Mouse (Mus musculus): ENCODE data around the gene Ap3m1. TPM values are rescaled to one million over a fixed set of nuclear protein-coding genes. Genes with fewer than 3 reads are reported as not detected.
A peak's percentile ranks its signal among the peaks of the same experiment; 100 is the strongest.

The Ap3m1 gene
- polyA plus RNA-seq, 1 experiment from 2014 or later = 64.6 TPM

DNA sequence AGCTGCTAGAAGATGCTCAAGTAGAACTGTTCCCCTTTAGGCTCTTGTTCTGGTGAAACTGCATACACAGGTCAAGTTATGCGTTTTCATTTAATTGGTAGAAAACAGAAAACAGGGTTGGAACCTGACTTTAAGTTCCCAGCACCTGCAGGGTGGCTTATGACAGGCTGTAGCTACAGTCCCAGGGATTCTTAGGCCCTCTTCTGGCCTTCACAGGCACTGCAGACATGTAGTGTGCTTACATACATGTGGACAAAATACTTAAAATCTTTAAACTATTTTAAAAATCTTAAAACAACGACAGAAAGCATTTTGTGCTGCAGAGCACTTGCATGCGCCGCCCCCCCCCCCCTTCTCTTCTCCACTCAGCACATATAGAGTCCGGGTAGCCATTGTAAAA is 17.3 kb upstream of the Ap3m1 start:
- H3K9ac ChIP-seq = no peak overlapping the region
- no peaks in the 10 kb centered on the region for H3K27me3 ChIP-seq (replicated peaks)
- 0 out of 2 replicates have a peak, but pooled peaks cover 2% of the 10 kb centered on the region for H3K36me3 ChIP-seq
- no peaks in the 10 kb centered on the region for H3K9me3 ChIP-seq
- H3K4me2 ChIP-seq = no peak overlapping the region
- no peak for ATAC-seq (ENCODE audit: extremely low read depth, insufficient number of reproducible peaks, low FRiP score, low TSS enrichment)
- no peak overlapping the region for H3K4me3 ChIP-seq
- H3K4me1 ChIP-seq = peaks cover 37% of the 10 kb centered on the region
- no peak overlapping the region for H3K27ac ChIP-seq (replicated peaks)
- 82% methylated on average over 5 of the region's 5 CpGs for WGBS

GRCm38 (mm10) chr14:21065490-21066162 is 13.3 kb upstream of the Ap3m1 start:
- H3K36me3 ChIP-seq = 0 out of 2 replicates have a peak, but pooled peaks cover 2% of the 10 kb centered on the region
- ATAC-seq (ENCODE audit: extremely low read depth, insufficient number of reproducible peaks, low FRiP score, low TSS enrichment) = no peak; the same call in 1 of the 2 replicates
- H3K9me3 ChIP-seq = no peaks in the 10 kb centered on the region
- WGBS = 20% methylated on average over 8 of the region's 8 CpGs
- peak overlapping the region; percentile 73 for H3K27ac ChIP-seq (replicated peaks)
- peak overlapping the region; percentile 18; the same call in 1 of the 2 replicates for H3K4me2 ChIP-seq
- no peaks in the 10 kb centered on the region for H3K27me3 ChIP-seq (replicated peaks)
- H3K9ac ChIP-seq = no peak overlapping the region
- peaks cover 33% of the 10 kb centered on the region for H3K4me1 ChIP-seq
- no peak overlapping the region for H3K4me3 ChIP-seq

GRCm38 (mm10) chr14:21064321-21064720 is 12.0 kb upstream of the Ap3m1 start:
- Histone ChIP-seq H3K27ac (replicated peaks) (no peak overlapping the region), H3K4me3 (no peak overlapping the region), H3K9me3 (no peaks in the 10 kb centered on the region), H3K4me1 (peaks cover 27% of the 10 kb centered on the region), H3K9ac (no peak overlapping the region), H3K4me2 (no peak overlapping the region), H3K36me3 (0 out of 2 replicates have a peak, but pooled peaks cover 2% of the 10 kb centered on the region), H3K27me3 (replicated peaks) (no peaks in the 10 kb centered on the region)
- no peak for ATAC-seq (ENCODE audit: extremely low read depth, insufficient number of reproducible peaks, low FRiP score, low TSS enrichment)
- WGBS = 25% methylated on average over 1 of the region's 1 CpGs

DNA sequence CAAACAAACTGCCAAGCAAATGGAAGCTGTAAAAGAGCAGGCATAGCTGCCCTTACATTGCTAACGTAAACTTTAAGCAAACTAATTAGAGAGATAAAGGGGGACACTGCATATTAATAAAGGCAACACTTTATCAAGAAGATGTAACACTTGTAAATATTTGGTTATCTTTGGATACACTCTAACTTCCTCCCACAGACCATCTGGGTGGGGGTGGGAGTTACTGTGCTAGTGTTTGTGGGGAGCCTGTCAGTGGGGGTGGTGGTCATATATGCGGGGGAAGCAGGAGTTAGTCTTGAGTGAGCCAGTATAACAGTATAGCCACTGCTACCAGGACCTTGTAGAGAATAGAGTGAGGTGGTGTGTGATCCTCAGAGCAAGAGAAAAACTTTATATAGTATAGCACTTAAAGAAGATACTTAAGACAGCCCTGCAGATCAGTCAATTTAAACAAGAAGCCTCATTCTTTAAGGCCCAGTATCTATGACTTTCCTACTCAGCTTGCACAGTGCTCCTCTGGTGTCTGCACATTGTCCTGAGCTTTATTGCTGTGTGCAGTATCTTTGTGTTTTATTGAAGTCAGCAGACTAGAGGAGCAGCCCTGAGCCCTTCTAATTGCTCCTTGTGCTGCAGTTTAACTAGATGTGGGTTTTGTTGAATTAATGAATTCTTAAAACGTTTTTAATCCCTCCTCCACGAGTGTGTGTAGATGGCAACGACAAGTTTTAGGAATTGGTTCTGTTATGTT is 10.6 kb upstream of the Ap3m1 start:
- H3K9me3 ChIP-seq = no peaks in the 10 kb centered on the region
- peaks cover 27% of the 10 kb centered on the region for H3K4me1 ChIP-seq
- ATAC-seq (ENCODE audit: extremely low read depth, insufficient number of reproducible peaks, low FRiP score, low TSS enrichment) = no peak
- H3K4me2 ChIP-seq = no peak overlapping the region
- no peak overlapping the region for H3K9ac ChIP-seq
- H3K27me3 ChIP-seq (replicated peaks) = no peaks in the 10 kb centered on the region
- no peak overlapping the region for H3K27ac ChIP-seq (replicated peaks)
- whole genome bisulfite sequencing = 53% methylated on average over 5 of the region's 5 CpGs
- H3K4me3 ChIP-seq = no peak overlapping the region
- H3K36me3 ChIP-seq = 0 out of 2 replicates have a peak, but pooled peaks cover 2% of the 10 kb centered on the region

GRCm38 (mm10) chr14:21058972-21059371 is 6.7 kb upstream of the Ap3m1 start:
- 80% methylated on average over 2 of the region's 2 CpGs for WGBS
- peaks cover 13% of the 10 kb centered on the region for H3K36me3 ChIP-seq
- no peak overlapping the region for H3K4me3 ChIP-seq
- ATAC-seq (ENCODE audit: extremely low read depth, insufficient number of reproducible peaks, low FRiP score, low TSS enrichment) = no peak
- H3K9me3 ChIP-seq = no peaks in the 10 kb centered on the region
- H3K27me3 ChIP-seq (replicated peaks) = no peaks in the 10 kb centered on the region
- H3K4me1 ChIP-seq = peaks cover 11% of the 10 kb centered on the region
- H3K4me2 ChIP-seq = no peak overlapping the region
- no peak overlapping the region for H3K9ac ChIP-seq
- H3K27ac ChIP-seq (replicated peaks) = no peak overlapping the region

GRCm38 (mm10) chr14:21053586-21053985 is 1.3 kb upstream of the Ap3m1 start:
- no peak for ATAC-seq (ENCODE audit: extremely low read depth, insufficient number of reproducible peaks, low FRiP score, low TSS enrichment)
- Histone ChIP-seq H3K4me1 (peaks cover 29% of the 10 kb centered on the region), H3K9me3 (peaks cover 5% of the 10 kb centered on the region; the same call in 1 of the 2 replicates), H3K27ac (replicated peaks) (no peak overlapping the region), H3K4me3 (peak overlapping the region; percentile 96), H3K27me3 (replicated peaks) (no peaks in the 10 kb centered on the region), H3K4me2 (peak overlapping the region; percentile 89), H3K36me3 (peaks cover 13% of the 10 kb centered on the region), H3K9ac (peak overlapping the region; percentile 84)
- 40% methylated on average over 7 of the region's 7 CpGs for WGBS

GRCm38 (mm10) chr14:21053151-21053550 is 843 bp upstream of the Ap3m1 start:
- H3K4me1 ChIP-seq = peaks cover 30% of the 10 kb centered on the region
- peak overlapping the region; percentile 84 for H3K9ac ChIP-seq
- peaks cover 5% of the 10 kb centered on the region; the same call in 1 of the 2 replicates for H3K9me3 ChIP-seq
- H3K36me3 ChIP-seq = peaks cover 13% of the 10 kb centered on the region
- no peaks in the 10 kb centered on the region for H3K27me3 ChIP-seq (replicated peaks)
- 4% methylated on average over 8 of the region's 8 CpGs for WGBS
- H3K4me2 ChIP-seq = peak overlapping the region; percentile 89
- peak overlapping the region; percentile 94 for H3K27ac ChIP-seq (replicated peaks)
- peak overlapping the region; percentile 96 for H3K4me3 ChIP-seq
- ATAC-seq (ENCODE audit: extremely low read depth, insufficient number of reproducible peaks, low FRiP score, low TSS enrichment) = no peak

- under 1% methylated on average over 25 of the region's 25 CpGs for WGBS
- H3K36me3 ChIP-seq = peaks cover 13% of the 10 kb centered on the region
- no peaks in the 10 kb centered on the region for H3K27me3 ChIP-seq (replicated peaks)
- peak overlapping the region; percentile 89 for H3K4me2 ChIP-seq
- H3K9me3 ChIP-seq = peaks cover 5% of the 10 kb centered on the region; the same call in 1 of the 2 replicates
- peak overlapping the region; percentile 94 for H3K27ac ChIP-seq (replicated peaks)
- peak overlapping the region; percentile 96 for H3K4me3 ChIP-seq
- peak overlapping the region; percentile 84 for H3K9ac ChIP-seq
- H3K4me1 ChIP-seq = peaks cover 33% of the 10 kb centered on the region
- ATAC-seq (ENCODE audit: extremely low read depth, insufficient number of reproducible peaks, low FRiP score, low TSS enrichment) = peak; percentile 69
Observed at GRCm38 (mm10) chr14:21052781-21053130, 448 bp upstream of the Ap3m1 start.

- peaks cover 9% of the 10 kb centered on the region for H3K36me3 ChIP-seq
- peak overlapping the region; percentile 92 for H3K9ac ChIP-seq
- peak overlapping the region; percentile 89 for H3K4me2 ChIP-seq
- peaks cover 41% of the 10 kb centered on the region for H3K4me1 ChIP-seq
- peak overlapping the region; percentile 94 for H3K27ac ChIP-seq (replicated peaks)
- H3K4me3 ChIP-seq = peak overlapping the region; percentile 96
- peaks cover 5% of the 10 kb centered on the region; the same call in 1 of the 2 replicates for H3K9me3 ChIP-seq
- WGBS = 7% methylated on average over 28 of the region's 28 CpGs
- H3K27me3 ChIP-seq (replicated peaks) = no peaks in the 10 kb centered on the region
- ATAC-seq (ENCODE audit: extremely low read depth, insufficient number of reproducible peaks, low FRiP score, low TSS enrichment) = no peak
Observed at GRCm38 (mm10) chr14:21051380-21052111, 762 bp downstream of the Ap3m1 start.

- 66% methylated on average over 3 of the region's 3 CpGs for whole genome bisulfite sequencing
- H3K9ac ChIP-seq = no peak overlapping the region
- ATAC-seq (ENCODE audit: extremely low read depth, insufficient number of reproducible peaks, low FRiP score, low TSS enrichment) = no peak
- no peak overlapping the region for H3K27ac ChIP-seq (replicated peaks)
- H3K4me3 ChIP-seq = peak overlapping the region; percentile 96
- H3K27me3 ChIP-seq (replicated peaks) = no peaks in the 10 kb centered on the region
- peaks cover 11% of the 10 kb centered on the region for H3K36me3 ChIP-seq
- H3K4me2 ChIP-seq = peak overlapping the region; percentile 89
- H3K9me3 ChIP-seq = peaks cover 5% of the 10 kb centered on the region; the same call in 1 of the 2 replicates
- H3K4me1 ChIP-seq = peaks cover 40% of the 10 kb centered on the region
Observed at GRCm38 (mm10) chr14:21050734-21051133, 1.6 kb downstream of the Ap3m1 start.

DNA sequence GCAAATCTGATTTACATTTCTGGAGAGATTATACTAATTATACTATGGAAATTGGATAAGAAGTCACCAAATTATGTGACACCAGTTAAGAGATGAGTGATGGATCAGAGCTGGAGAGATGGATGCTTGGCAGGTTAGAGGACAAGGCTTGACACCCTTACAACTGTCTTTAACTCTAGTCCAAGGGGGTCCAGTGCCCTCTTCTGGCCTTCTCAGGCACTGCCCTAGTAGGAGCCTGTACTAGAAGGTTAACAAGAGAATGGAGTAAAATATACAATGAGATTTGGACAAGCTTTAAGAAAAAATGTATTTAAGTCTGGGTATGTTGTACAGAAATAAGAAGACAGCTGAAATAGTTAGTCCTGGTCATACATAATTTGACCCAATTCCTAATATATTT is 3.4 kb downstream of the Ap3m1 start:
- Histone ChIP-seq H3K9me3 (peaks cover 5% of the 10 kb centered on the region; the same call in 1 of the 2 replicates), H3K4me2 (no peak overlapping the region), H3K9ac (no peak overlapping the region), H3K36me3 (peaks cover 10% of the 10 kb centered on the region), H3K27ac (replicated peaks) (no peak overlapping the region), H3K4me1 (peaks cover 36% of the 10 kb centered on the region), H3K4me3 (no peak overlapping the region), H3K27me3 (replicated peaks) (no peaks in the 10 kb centered on the region)
- ATAC-seq (ENCODE audit: extremely low read depth, insufficient number of reproducible peaks, low FRiP score, low TSS enrichment) = no peak

All from heart, embryonic 13.5 days (tissue).